Mouse (Mus musculus) hindbrain, embryonic 11.5 days (tissue): ENCODE results near the gene Serpinb6a. TPM values are rescaled to one million over a fixed set of nuclear protein-coding genes. Genes with fewer than 3 reads are reported as not detected.
"Not testable (repeated sequence)": the region's sequence is repeated elsewhere in the genome, so short reads cannot be mapped to it uniquely, and the experiment has no call there.

Experiments used
- ATAC-seq: fragments of 200-750 bp; cut with Nextera tagmentation; 2 replicates; pipeline ENCODE4 v1.8.0; 2017; ENCODE audit warnings: mild to moderate bottlenecking, moderate TSS enrichment, moderate library complexity; ENCODE audit not compliant: low FRiP score
- DNase-seq: peaks from one replicate; pipeline ENCODE4 v3.0.0-alpha.2; 2015; ENCODE audit warnings: low spot score
- H3K27ac ChIP-seq: fragments of 300-500 bp; sonication (generic); 2 replicates; pipeline ENCODE4 v1.5.1; 2014; ENCODE audit warnings: mild to moderate bottlenecking, low read depth, low read length
- H3K27me3 ChIP-seq: fragments of 300-500 bp; sonication (generic); 2 replicates; pipeline ENCODE4 v1.6.1; 2014; ENCODE audit warnings: mild to moderate bottlenecking, low read length, moderate library complexity, mixed read lengths; ENCODE audit not compliant: control insufficient read depth, insufficient read depth
- H3K36me3 ChIP-seq: fragments of 300-500 bp; sonication (generic); 2 replicates; pipeline ENCODE4 v1.6.1; 2014; ENCODE audit warnings: mild to moderate bottlenecking, low read length, moderate library complexity, mixed read lengths; ENCODE audit not compliant: control insufficient read depth, insufficient read depth
- H3K4me1 ChIP-seq: fragments of 300-500 bp; sonication (generic); replicated peaks from 2 replicates; pipeline ENCODE4 v1.6.1; 2014; ENCODE audit warnings: low read length, mixed read lengths; ENCODE audit not compliant: control insufficient read depth, insufficient read depth
- H3K4me2 ChIP-seq: fragments of 300-500 bp; sonication (generic); replicated peaks from 2 replicates; pipeline ENCODE4 v1.6.1; 2014; ENCODE audit warnings: mild to moderate bottlenecking, low read depth, low read length
- H3K4me3 ChIP-seq: fragments of 300-500 bp; sonication (generic); 2 replicates; pipeline ENCODE4 v1.5.1; 2014; ENCODE audit warnings: low read depth, low read length
- H3K9ac ChIP-seq: fragments of 300-500 bp; sonication (generic); 2 replicates; pipeline ENCODE4 v1.6.1; 2014; ENCODE audit warnings: low read depth, low read length
- H3K9me3 ChIP-seq: fragments of 300-500 bp; sonication (generic); 2 replicates; pipeline ENCODE4 v1.6.1; 2016; ENCODE audit warnings: low read length; ENCODE audit not compliant: control insufficient read depth
- whole genome bisulfite sequencing: fragments of 180-500 bp; shearing (Covaris S2); extraction: QIAGEN DNeasy Blood & Tissue Kit; methylation state at CpG from one replicate; pipeline ENCODE4 v1.1.7; 2014; 5-methylcytosine and 5-hydroxymethylcytosine counted together
- polyA plus RNA-seq: library from polyadenylated mRNA; unstranded; fragments of >200 nt; fragmentation: Nextera tagmentation; extraction: Ambion mirVana; gene quantifications from 2 replicates; pipeline ENCODE4 v1.2.1, GENCODE M21; 2014

The Serpinb6a gene
- polyA plus RNA-seq, 1 experiment from 2014 or later = 38.7 TPM

- ATAC-seq, H3K36me3 ChIP-seq, H3K27ac ChIP-seq, H3K4me2 ChIP-seq, H3K9ac ChIP-seq, H3K4me3 ChIP-seq, H3K27me3 ChIP-seq, DNase-seq, H3K9me3 ChIP-seq, H3K4me1 ChIP-seq: not testable (repeated sequence)
Observed at GRCm38 (mm10) chr13:33937587-33937986, 65.0 kb downstream of the Serpinb6a start.

- WGBS = 88% methylated on average over 5 of the region's 5 CpGs
- Histone ChIP-seq H3K9ac (no peak overlapping the region), H3K4me2 (no peak overlapping the region), H3K4me3 (no peak overlapping the region), H3K9me3 (no peaks in the 10 kb centered on the region), H3K27me3 (no peaks in the 10 kb centered on the region), H3K4me1 (no peaks in the 10 kb centered on the region), H3K27ac (no peak overlapping the region), H3K36me3 (no peaks in the 10 kb centered on the region)
- DNase-seq = no peak
- ATAC-seq = no peak
Observed at GRCm38 (mm10) chr13:33937151-33937550, 65.4 kb downstream of the Serpinb6a start.

GRCm38 (mm10) chr13:33935465-33936181, 67.0 kb downstream of the Serpinb6a start:
- under 1% methylated on average over 40 of the region's 44 CpGs for WGBS
- peak; percentile 91 for ATAC-seq
- no peaks in the 10 kb centered on the region for H3K4me1 ChIP-seq
- no peak overlapping the region for H3K27ac ChIP-seq
- peak overlapping the region; percentile 52 for H3K4me3 ChIP-seq
- DNase-seq = peak; percentile 67
- H3K9me3 ChIP-seq = no peaks in the 10 kb centered on the region
- H3K9ac ChIP-seq = peak overlapping the region; percentile 66
- H3K36me3 ChIP-seq = no peaks in the 10 kb centered on the region
- peak overlapping the region; percentile 87 for H3K4me2 ChIP-seq
- H3K27me3 ChIP-seq = no peaks in the 10 kb centered on the region

GRCm38 (mm10) chr13:33934743-33935142, 67.9 kb downstream of the Serpinb6a start:
- Histone ChIP-seq H3K27me3 (no peaks in the 10 kb centered on the region), H3K27ac (no peak overlapping the region), H3K4me1 (no peaks in the 10 kb centered on the region), H3K4me3 (no peak overlapping the region), H3K4me2 (no peak overlapping the region), H3K9ac (no peak overlapping the region), H3K9me3 (no peaks in the 10 kb centered on the region), H3K36me3 (no peaks in the 10 kb centered on the region)
- 73% methylated on average over 6 of the region's 6 CpGs for WGBS
- ATAC-seq = no peak
- DNase-seq = peak; percentile 1

GRCm38 (mm10) chr13:33930912-33931311, 71.7 kb downstream of the Serpinb6a start:
- H3K4me3 ChIP-seq = no peak overlapping the region
- DNase-seq = no peak
- H3K4me2 ChIP-seq = no peak overlapping the region
- no peaks in the 10 kb centered on the region for H3K27me3 ChIP-seq
- no peak overlapping the region for H3K27ac ChIP-seq
- no peaks in the 10 kb centered on the region for H3K9me3 ChIP-seq
- ATAC-seq = no peak
- H3K4me1 ChIP-seq = no peaks in the 10 kb centered on the region
- H3K9ac ChIP-seq = no peak overlapping the region
- WGBS = 87% methylated on average over 3 of the region's 3 CpGs
- H3K36me3 ChIP-seq = no peaks in the 10 kb centered on the region

- H3K36me3 ChIP-seq = no peaks in the 10 kb centered on the region
- H3K27ac ChIP-seq = no peak overlapping the region
- H3K27me3 ChIP-seq = no peaks in the 10 kb centered on the region
- no peaks in the 10 kb centered on the region for H3K4me1 ChIP-seq
- H3K9ac ChIP-seq = no peak overlapping the region
- 72% methylated on average over 2 of the region's 2 CpGs for WGBS
- no peak overlapping the region for H3K4me3 ChIP-seq
- H3K9me3 ChIP-seq = no peaks in the 10 kb centered on the region
- no peak overlapping the region for H3K4me2 ChIP-seq
- no peak for ATAC-seq
- no peak for DNase-seq
Observed at GRCm38 (mm10) chr13:33930281-33930680, 72.3 kb downstream of the Serpinb6a start.

GRCm38 (mm10) chr13:33921699-33922098, 80.9 kb downstream of the Serpinb6a start:
- DNase-seq (no peak), ATAC-seq (no peak)
- H3K9ac ChIP-seq = no peak overlapping the region
- no peak overlapping the region for H3K4me3 ChIP-seq
- peaks cover 3% of the 10 kb centered on the region; the same call in 1 of the 2 replicates for H3K36me3 ChIP-seq
- H3K4me2 ChIP-seq = no peak overlapping the region
- WGBS = 95% methylated on average over 5 of the region's 5 CpGs
- H3K27ac ChIP-seq = no peak overlapping the region
- no peaks in the 10 kb centered on the region for H3K27me3 ChIP-seq
- H3K9me3 ChIP-seq = no peaks in the 10 kb centered on the region
- H3K4me1 ChIP-seq = no peaks in the 10 kb centered on the region

- DNase-seq (no peak), ATAC-seq (no peak)
- H3K36me3 ChIP-seq = peaks cover 3% of the 10 kb centered on the region; the same call in 1 of the 2 replicates
- H3K27me3 ChIP-seq = no peaks in the 10 kb centered on the region
- no peak overlapping the region for H3K9ac ChIP-seq
- no peak overlapping the region for H3K4me3 ChIP-seq
- H3K4me1 ChIP-seq = no peaks in the 10 kb centered on the region
- H3K27ac ChIP-seq = no peak overlapping the region
- 87% methylated on average over 6 of the region's 6 CpGs for WGBS
- H3K9me3 ChIP-seq = no peaks in the 10 kb centered on the region
- no peak overlapping the region for H3K4me2 ChIP-seq
Observed at GRCm38 (mm10) chr13:33921041-33921440, 81.6 kb downstream of the Serpinb6a start.

GRCm38 (mm10) chr13:33906821-33907220, 95.8 kb downstream of the Serpinb6a start:
- Histone ChIP-seq H3K4me3 (no peak overlapping the region), H3K27me3 (no peaks in the 10 kb centered on the region), H3K9ac (no peak overlapping the region), H3K36me3 (no peaks in the 10 kb centered on the region), H3K9me3 (no peaks in the 10 kb centered on the region), H3K27ac (no peak overlapping the region), H3K4me1 (no peaks in the 10 kb centered on the region), H3K4me2 (no peak overlapping the region)
- no peak for ATAC-seq
- 75% methylated on average over 3 of the region's 3 CpGs for WGBS
- DNase-seq = no peak
